Mouse (Mus musculus): ENCODE measurements around the gene Cntln. TPM values are rescaled to one million over a fixed set of nuclear protein-coding genes. Genes with fewer than 3 reads are reported as not detected.

Gene Cntln
- polyA plus RNA-seq (2017; shearing (Covaris generic)): 1 to 10 TPM; 3.4 to 3.6 TPM

DNA sequence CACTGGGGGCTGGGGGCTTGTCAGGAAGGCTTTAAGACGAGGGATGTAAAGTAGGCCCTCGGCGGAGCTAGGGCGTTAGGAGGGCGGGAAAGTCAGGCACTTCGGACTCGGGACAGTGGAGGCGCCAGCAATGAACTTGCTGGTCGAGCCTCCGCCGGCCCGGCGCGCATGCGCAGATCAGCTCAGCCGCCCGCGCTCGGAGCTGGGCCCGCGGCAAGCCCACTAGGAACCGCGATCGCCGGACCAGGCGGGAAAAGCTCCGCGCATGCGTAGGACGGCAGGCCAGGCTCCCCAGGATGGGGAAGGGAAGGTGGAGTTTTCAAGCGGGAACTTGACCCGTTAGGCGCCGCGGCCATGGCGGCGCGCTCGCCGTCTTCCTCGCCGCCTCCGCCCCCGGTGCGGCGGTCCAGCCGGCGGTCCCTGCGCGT is at the start of gene Cntln:
Gene Cntln (plus strand): TSS at position 199 of the 428 bp plus-strand sequence.
- peak; percentile 57 for ATAC-seq

DNA sequence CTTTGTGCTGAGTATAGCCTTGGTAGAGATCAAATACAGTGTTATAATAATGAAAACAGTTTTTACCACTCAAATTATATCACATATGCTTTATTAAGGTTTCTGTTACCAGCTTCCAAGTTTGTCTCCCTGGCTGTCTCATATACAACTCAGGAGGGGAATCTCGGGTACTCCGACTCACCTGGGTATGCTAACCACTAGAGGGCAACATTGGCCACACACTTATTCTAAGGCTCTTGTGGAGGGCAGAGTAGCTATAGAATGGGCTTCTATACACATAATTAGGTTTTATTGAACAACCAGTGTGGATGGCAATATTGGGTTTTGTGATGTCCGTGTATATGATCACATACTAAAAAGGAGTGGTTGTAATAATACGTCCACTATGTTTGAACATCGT is 47.1 kb upstream of the Cntln start:
- peak; percentile 46 for ATAC-seq

DNA sequence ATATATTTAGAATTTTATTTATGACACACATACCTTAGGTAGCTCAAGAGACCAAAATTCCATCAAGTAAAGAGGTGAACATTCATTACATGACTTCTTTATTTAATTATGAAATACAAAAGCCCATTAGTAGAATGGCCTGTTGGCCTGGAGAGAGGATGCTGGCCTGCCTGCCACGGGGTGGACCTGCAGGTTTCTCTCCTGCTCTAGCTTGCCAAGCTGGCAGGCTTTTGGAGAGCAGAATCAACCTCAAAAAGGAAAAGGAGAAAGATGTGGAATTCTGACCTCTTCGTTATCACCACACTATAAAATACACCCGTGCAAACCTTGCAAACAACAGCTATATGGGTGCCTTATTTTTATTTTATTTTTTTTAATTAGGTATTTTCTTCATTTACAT is 45.6 kb upstream of the Cntln start:
- ATAC-seq: no peak

DNA sequence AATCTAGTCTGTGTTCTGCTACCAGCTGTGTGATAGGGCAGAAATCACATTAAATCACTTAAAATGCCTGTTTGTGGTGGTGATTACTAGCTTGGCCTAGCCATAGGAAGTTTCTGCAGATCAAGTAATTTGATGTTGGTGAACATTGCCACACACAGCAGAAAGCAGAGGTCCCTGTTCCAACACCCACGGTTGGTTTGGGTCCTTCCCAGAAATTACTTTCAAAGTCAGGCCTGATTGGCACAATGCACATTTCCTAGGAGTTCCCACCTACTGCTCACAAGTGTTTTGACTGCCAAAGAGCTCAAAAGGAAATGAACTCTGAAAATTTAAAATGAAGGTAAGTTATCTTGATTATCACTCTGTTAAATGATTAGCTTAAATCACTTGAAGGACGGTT is 44.6 kb upstream of the Cntln start:
- no peak for ATAC-seq

DNA sequence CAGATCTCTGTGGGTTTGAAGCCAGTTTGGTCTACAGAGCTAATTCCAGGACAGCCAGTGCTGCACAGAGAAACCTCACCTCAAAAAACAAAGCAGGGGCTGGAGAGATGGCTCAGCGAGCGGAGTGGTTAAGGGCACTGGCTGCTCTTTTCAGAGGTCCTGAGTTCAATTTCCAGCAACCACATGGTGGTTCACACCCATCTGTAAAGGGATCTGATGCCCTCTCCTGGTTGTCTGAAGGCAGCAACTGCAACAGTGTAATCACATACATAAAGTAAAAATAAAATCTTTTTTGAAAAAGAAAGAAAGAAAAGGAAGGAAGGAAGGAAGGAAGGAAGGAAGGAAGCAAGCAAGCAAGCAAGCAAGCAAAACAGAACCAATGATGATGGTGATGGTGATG is 26.5 kb upstream of the Cntln start:
- ATAC-seq: no peak

DNA sequence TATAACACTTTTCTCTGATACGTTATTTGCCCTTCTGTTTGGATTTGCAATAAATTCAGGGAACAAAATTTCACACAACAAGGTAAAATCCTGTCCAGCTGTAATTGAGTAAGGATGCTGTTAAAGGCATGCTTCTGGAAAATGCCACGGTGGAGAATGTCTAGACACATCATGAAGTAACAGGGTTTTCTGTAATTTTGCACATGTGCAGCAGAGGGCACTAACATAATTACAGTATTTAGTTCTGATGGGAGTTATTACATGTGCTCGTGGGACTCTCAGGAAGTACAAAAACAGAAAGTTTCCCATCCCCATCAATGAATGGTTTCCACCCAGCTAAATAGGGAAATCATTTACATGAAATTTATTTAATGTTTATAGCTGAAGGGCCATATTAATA is 7.8 kb upstream of the Cntln start:
- peak; percentile 94 for ATAC-seq

DNA sequence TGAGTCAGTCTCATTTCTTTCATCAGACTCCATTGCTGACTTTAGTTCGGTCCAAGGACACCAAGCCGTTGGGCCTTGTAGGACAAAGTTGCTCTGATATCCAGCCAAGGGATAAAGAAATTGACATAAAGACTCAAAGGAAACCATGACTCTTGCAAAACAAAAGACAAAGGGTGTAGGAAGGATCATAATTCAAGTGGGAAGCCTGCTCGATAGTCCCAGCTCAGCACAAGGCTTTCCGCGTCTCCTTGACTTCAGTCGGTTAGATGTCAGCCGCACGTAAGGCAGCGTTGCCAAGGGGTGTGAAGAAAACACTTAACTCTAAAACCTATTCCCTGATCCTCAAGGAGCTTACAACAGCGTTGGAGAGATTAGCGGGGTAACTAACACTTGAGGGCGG is 463 bp upstream of the Cntln start:
- no peak for ATAC-seq

DNA sequence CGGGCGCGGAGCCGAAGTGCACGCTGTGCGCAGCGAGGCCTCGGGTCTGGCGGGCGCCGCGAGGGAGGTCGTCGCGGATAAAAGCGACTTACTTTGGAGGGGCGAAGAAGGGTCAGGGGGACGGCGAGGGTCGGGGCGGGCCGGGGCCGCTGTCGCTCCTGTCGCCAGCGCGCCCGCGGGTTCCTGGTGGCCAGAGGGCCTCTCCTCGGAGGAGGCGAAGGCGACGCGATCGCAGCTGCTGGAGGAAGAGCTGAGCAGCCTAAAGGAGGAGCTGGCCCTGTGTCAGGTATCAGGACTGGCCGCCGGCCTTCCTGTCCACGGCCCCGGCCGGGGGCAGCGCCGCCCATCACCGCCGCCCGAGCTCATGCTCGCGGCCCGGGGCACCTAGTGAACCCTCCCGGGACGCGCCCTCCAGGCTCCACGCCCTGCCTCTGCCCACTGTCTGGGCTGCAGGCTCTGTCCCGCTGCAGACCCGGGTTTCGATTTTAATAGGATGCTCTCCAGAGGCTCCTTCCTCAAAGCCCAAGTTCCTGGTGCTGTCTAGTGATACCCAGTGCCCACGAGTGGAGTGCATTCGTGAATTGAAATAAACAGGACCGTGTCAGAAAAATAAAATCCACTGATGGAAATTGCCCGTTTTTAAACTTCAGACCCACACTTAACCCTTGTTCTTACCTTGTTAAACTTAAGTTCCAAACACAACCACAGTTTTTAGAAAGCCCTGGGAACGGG is 596 bp downstream of the Cntln start:
- peak; percentile 48 for ATAC-seq

DNA sequence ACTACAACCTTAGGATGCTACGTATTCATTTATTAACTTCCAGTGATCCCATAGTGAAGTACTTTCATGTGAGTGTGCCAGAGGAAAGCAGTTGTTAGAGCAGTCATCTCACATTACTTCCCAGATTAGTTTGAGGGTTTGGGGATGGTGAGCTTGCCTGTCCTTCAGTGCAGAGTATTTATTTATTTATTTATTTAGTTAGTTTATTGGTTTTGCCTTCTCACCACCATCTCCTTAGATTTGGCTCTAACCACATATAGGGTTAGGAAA is 1.1 kb downstream of the Cntln start:
- no peak for ATAC-seq

DNA sequence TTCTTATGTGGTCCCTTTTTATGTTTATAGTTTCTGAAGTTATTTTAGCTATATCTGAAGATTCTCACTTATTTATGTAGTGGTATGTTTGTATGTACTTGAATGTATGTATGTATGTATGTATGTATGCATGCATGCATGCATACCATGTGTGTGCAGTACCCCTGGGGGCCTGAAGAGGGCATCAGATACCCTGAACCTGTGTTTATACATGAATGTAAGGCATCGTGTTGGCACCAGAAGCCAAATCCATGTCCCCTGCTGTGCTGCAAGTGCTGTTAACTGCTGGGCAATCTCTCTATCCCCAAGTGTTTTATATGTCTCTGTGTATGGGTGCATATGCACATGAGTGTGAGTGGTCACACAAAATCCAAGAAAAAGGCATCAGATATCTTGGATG is 34.3 kb downstream of the Cntln start:
- ATAC-seq: no peak

DNA sequence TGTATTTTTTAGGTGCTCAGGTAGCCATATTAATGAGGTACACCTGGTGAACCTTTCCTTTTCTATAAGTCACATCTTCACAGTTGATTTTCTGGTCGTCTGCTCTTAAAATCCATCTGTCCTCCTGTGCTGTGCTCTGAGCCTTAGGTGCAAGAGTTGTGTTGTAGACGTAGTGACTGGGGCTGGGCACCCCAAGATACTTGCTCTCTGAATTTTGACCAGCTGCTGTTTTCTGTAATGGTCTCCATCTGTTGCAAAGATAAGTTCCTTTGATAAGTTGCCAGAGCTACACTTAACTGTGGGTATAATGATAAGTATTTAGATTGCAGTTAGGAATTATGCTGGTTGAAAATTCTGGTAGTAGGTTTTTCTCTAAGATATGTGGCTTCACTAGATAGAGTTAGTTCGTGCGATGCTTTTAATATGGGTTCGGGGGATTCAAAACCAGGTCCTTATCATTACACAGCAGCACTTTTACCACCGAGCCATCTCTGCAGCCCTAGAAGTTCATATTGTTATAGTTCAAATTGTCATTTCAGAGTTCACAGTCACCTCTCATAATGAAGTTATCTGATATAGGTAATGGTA is 50.3 kb downstream of the Cntln start:
- ATAC-seq: no peak

DNA sequence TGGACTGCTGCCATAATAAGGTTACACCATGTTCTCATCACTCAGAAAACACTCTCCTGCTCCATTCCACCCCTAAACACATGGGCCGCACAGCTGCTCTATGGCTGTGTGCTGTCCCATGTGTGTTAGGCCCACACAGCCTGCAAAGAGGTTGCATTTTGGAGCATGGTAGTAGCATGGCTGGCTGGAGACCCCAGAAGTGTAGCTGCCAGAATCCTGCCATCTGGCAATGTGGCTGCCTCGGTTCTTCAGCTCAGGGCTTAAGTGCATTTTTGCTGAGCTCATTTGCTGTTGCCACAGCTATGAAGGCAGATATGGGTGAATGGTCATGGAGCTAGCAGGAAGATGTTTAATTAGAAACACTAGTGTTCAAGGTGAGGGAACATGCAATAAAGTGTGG is 58.0 kb downstream of the Cntln start:
- ATAC-seq: no peak

DNA sequence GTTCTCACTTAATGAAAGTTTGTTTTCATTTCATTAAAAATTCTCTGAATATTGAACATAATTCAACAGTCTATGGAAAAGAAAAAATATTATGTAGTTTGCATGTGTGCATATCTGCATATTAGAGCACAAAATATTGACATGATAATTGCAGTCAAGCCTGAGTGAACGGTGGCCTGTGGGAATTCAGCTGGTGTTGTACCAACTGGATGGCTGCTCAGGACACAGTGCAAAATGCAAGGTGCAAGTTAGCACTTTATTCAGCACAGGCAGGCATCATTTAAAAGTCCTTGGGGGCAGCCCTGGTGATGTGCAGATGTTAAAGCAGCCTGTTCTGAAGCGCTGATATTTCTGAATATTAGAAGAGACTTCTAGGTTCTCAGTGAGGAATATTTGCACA is 58.5 kb downstream of the Cntln start:
- ATAC-seq: no peak

DNA sequence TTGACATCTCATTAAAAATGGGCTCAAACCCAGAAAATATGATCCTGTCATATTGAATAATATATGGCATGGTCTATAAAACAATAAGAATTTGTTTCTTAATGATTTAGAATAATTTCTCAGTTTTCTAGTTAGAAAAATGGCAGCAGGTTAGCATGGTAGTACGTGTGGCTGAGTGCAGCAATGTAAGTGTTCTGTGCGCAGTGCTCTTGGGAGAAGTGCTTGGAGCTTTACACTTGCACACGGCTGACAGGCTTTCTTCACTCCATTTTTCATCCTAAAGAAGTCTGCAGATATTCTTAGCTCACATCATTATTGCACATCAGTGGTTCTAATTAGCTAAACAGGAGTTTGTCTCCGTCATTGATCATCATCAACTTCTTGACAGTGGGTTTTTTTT is 60.0 kb downstream of the Cntln start:
- ATAC-seq: no peak

DNA sequence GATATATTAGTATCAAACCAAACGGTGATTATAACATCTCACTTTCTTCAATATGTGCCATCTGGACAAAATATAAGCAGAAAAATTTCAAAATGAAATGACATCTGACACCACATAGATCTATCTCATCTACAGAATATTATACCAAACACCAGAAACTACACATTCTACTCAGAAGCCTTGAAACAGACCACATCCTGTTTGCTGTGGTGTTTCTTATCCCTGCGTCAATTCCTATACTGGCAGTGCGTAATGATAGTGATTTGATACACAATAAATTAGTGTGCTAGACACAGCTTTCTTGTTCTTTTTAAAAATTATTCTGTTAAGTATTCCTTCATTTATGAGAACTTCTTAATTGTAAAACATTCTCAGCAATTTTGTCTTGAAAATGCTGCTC is 62.3 kb downstream of the Cntln start:
- peak; percentile 76 for ATAC-seq

DNA sequence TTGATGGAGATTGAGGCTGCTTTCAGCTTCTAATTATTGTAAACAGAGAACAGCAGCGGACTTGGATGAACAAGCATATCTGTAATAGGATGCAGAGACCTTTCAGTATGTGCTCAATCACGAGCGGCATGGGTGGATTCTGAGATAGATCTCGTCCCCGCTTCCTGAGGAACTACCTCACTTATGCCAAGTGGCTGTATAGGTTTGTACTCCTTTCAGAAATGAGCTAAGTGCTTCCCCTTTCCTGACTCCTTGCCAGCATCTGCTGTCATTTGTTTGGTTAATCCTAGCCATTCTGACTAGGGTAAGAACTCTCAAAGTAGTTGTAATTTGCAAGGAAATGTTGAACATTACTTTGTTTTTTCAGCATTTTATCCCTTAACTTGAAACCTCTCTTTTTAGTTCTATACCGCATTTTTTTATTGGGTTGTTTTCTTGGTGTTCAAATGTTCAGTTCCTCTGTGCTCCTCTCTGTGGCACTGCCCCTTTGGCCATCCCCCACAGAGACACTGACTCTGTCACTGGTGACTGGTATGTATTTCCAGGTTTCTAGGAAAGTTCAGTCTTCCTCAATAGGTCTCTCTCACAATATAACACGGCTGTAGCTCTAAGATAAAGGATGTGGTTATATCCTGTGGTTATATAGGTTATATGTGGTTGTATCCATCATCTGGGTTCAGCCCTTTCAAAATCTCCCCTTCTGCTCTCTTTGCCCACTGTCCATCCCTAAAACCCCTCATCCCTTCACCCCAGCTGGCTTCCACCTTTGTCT is 93.0 kb downstream of the Cntln start:
- ATAC-seq: peak; percentile 36

DNA sequence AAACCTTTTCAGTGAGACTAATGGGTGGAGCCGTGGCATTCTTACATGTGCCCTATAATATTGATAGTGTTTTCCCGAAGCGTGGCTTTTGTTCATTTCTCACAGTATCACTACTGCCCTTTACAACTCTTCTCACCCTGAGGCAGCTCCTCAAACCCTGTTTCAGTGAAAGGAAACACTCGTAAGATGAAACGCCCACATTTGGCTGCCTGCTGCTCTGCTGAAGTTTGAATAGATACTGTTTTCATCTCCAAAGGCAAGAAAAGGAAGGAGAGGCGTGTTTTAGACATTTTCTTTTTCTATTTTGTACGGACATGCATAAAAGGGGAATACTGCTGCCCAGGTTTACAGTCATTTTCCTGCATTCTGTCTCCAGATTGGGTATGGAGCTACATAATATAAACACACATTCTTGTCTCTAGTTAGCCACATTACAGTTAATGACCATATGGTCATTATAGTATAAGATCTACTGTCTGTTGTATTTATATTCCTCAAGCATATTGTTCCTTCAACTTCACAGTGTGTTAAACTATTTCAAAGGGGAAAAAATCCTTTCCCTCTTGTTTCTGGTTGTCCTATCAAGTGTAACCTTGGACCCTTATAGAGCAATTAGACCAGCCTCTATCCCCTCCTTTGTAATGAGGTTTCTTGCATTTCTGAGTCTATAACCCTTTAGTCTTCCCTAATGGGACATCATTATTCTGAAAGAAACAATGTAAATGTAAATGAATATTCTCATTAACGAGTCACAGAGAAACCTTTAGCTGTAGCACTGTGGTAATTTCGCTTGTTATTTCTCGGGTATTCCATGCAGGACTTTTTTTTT is 111.6 kb downstream of the Cntln start:
- no peak for ATAC-seq

DNA sequence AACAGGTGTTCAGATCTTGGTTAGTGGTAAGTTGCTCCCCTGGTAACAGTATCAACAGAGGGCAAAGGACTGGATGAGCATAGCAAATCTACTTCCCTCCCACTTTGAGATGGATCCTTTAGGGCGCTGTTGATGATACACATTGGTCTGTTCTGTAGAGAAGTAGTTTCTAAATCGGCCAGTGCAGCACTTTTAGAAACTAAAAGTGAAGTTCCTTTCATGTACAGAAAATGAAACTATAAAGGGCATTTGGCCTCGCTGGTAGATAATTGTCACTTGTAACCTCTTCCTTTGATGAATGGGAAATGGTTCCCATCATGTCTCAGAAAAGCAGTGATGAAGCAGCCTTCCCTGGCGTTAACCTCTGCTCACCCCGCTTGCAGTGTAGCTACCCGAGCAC is 121.5 kb downstream of the Cntln start:
- ATAC-seq: peak; percentile 73

DNA sequence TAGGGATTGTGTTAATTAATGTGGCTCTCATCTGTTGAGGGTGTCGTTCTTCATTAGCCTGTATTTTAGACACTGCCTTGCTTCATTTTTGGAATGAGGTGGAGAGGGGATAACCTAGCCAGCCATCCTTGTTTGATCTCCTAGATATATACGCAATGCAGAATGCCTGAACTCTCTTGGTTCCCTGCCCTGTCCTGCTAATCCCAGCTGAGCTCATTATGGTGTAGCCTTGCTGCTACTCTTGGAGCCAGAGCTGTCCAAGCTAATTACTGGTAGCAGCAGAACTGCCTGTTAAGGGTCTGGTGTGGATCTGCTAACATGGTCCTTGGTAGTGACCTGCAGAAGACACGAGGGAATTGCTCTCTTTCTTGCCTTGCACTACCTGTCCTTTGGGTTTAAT is 122.7 kb downstream of the Cntln start:
- ATAC-seq: no peak

DNA sequence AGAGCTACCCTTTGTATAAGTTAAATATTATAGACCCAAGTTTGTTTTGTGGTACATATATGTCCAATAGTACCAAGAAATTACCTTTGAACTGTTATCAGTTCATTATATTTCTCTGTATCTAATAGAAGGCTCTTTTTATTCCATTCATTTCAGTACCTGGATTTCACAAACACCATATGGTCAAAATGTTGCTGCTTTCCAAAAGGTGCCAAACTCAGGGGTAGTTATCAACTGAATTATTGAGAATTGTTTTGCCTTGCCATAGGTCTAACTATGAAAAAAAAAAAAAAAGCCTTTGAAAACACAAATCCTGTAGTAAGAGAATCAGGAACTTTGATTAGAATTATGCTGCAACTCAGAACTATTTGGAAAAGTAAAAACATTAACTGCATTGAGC is 126.7 kb downstream of the Cntln start:
- no peak for ATAC-seq

DNA sequence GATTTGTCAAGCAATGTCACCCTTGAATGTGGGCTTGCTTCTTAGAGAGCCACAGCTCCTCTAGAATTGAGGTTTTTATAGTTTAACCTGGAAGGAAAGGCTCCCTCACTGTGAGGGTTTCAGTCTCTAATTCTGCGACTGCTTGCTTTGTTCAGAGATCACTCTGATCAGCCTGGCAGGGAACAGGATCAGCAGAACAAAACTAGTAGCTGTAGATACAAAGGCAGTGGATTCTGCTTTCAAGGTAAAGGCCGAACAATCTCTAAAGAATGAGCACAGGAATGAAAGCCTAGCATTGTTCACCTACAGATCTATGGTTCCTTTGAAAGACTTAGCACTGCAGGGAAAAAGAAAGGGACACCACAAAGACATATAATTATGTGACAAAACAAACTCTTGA is 161.6 kb downstream of the Cntln start:
- ATAC-seq: no peak

DNA sequence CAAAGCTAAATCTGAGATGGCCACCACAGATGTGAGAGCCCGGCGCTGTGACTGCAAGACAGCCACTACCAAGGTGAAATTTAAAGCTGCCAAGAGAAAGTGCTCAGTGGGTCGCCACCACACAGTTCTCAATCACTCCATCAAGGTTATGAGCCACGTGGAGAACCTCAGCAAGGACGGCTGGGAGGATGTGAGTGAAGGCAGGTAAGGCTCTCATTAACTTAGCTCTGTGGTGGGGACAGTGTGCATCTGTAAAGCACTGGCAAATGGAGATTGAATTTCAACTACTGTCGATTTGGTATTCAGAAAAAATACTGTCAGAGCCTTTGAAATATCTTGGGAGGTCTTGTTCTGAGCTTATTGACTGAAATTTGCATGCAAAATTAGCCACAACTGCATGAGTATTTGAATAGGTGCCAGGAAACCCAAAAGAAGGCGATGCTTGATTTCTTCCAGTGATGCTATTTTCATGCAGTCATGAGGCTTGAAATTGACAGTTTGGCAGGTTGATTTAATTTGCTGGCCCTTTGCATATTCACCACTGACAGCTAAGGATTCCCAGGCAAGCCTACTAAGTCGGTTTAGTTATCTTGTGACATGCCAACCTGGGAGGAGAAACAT is 165.9 kb downstream of the Cntln start:
- no peak for ATAC-seq

DNA sequence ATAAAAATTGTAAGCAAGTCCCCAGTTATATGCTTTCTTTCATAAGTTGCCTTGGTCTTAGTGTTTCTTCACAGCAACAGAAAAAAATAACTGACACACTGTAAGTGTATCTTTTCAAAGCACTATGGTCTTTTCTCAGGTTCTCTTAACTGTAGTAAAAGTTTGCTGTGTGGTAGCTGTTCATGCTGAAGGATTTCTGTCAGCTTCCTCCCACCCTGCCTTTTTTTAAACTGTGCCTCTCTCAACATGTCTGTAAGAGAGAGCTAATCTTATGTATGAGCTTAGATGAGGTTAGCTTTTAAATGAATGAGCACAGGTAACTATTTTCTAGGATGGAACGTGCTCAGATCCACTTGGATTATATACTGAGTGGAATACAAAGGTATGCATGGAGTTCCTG is 170.5 kb downstream of the Cntln start:
- ATAC-seq: no peak
